Mouse (Mus musculus): ENCODE results near the gene Orc3.

- TF ChIP-seq POLR2A (IDR thresholded peaks at IDR 0.05; ENCODE audit: borderline replicate concordance, extremely low read depth, low read depth, low read length): no peak
- TF ChIP-seq CTCF (IDR thresholded peaks at IDR 0.05; ENCODE audit: insufficient read depth, low read length): no peak
Observed at GRCm38 (mm10) chr4:34555604-34556003, 59.1 kb downstream of the Orc3 start.
